Mouse (Mus musculus) embryonic facial prominence, embryonic 14.5 days (tissue): ENCODE data around the gene Mroh2a. TPM values are rescaled to one million over a fixed set of nuclear protein-coding genes. Genes with fewer than 3 reads are reported as not detected.
A peak's percentile ranks its signal among the peaks of the same experiment; 100 is the strongest.

Source experiments
- ATAC-seq: fragments of 200-750 bp; cut with Nextera tagmentation; 2 replicates; pipeline ENCODE4 v1.8.0; 2017; ENCODE audit warnings: low read depth, moderate number of reproducible peaks, moderate TSS enrichment
- DNase-seq: peaks from one replicate; pipeline ENCODE4 v3.0.0-alpha.2; 2015; ENCODE audit warnings: low spot score
- H3K27ac ChIP-seq: fragments of 300-500 bp; sonication (generic); replicated peaks from 2 replicates; pipeline ENCODE4 v1.5.1; 2014; ENCODE audit warnings: low read depth, mild to moderate bottlenecking, low read length, moderate library complexity
- H3K27me3 ChIP-seq: fragments of 300-500 bp; sonication (generic); replicated peaks from 2 replicates; pipeline ENCODE4 v1.6.1; 2014; ENCODE audit warnings: low read length; ENCODE audit not compliant: control insufficient read depth, insufficient read depth
- H3K36me3 ChIP-seq: fragments of 300-500 bp; sonication (generic); 2 replicates; pipeline ENCODE4 v1.6.1; 2014; ENCODE audit warnings: low read length, mixed read lengths; ENCODE audit not compliant: control insufficient read depth, insufficient read depth
- H3K4me1 ChIP-seq: fragments of 300-500 bp; sonication (generic); 2 replicates; pipeline ENCODE4 v1.6.1; 2014; ENCODE audit warnings: antibody characterized with exemption, low read length; ENCODE audit not compliant: control insufficient read depth, insufficient read depth
- H3K4me2 ChIP-seq: fragments of 300-500 bp; sonication (generic); 2 replicates; pipeline ENCODE4 v1.6.1; 2014; ENCODE audit warnings: low read depth, mild to moderate bottlenecking, low read length, moderate library complexity, mixed read lengths
- H3K4me3 ChIP-seq: fragments of 300-500 bp; sonication (generic); 2 replicates; pipeline ENCODE4 v1.5.1; 2014; ENCODE audit warnings: low read depth, mild to moderate bottlenecking, low read length
- H3K9ac ChIP-seq: fragments of 300-500 bp; sonication (generic); 2 replicates; pipeline ENCODE4 v1.6.1; 2014; ENCODE audit warnings: low read depth, mild to moderate bottlenecking, low read length, moderate library complexity, mixed read lengths
- H3K9me3 ChIP-seq: fragments of 300-500 bp; sonication (generic); 2 replicates; pipeline ENCODE4 v1.6.1; 2016; ENCODE audit warnings: low read length; ENCODE audit not compliant: control insufficient read depth
- WGBS: fragments of 180-500 bp; shearing (Covaris S2); extraction: QIAGEN DNeasy Blood & Tissue Kit; methylation state at CpG from one replicate; pipeline ENCODE4 v1.1.7; 2014; 5-methylcytosine and 5-hydroxymethylcytosine counted together
- polyA plus RNA-seq: library from polyadenylated mRNA; unstranded; fragments of >200 nt; fragmentation: Nextera tagmentation; extraction: Ambion mirVana; gene quantifications from 2 replicates; pipeline ENCODE4 v1.2.1, GENCODE M21; 2014

Gene Mroh2a
- polyA plus RNA-seq, 1 experiment from 2014 or later: 1.7 TPM

GRCm38 (mm10) chr1:88235046-88235893 lies 8.5 kb downstream of the Mroh2a start:
- H3K4me2 ChIP-seq: no peak overlapping the region
- peaks cover 95% of the 10 kb centered on the region for H3K9me3 ChIP-seq
- H3K27ac ChIP-seq: no peak overlapping the region
- DNase-seq (no peak), ATAC-seq (no peak)
- 64% methylated on average over 11 of the region's 11 CpGs for WGBS
- H3K4me1 ChIP-seq: no peaks in the 10 kb centered on the region
- no peaks in the 10 kb centered on the region for H3K36me3 ChIP-seq
- no peak overlapping the region for H3K9ac ChIP-seq
- H3K4me3 ChIP-seq: no peak overlapping the region
- H3K27me3 ChIP-seq: no peaks in the 10 kb centered on the region

GRCm38 (mm10) chr1:88235894-88236415 lies 9.2 kb downstream of the Mroh2a start:
- Histone ChIP-seq H3K27me3 (no peaks in the 10 kb centered on the region), H3K36me3 (no peaks in the 10 kb centered on the region), H3K4me1 (no peaks in the 10 kb centered on the region), H3K27ac (no peak overlapping the region), H3K4me3 (no peak overlapping the region), H3K9ac (no peak overlapping the region), H3K4me2 (no peak overlapping the region), H3K9me3 (peaks cover 95% of the 10 kb centered on the region)
- DNase-seq (no peak), ATAC-seq (no peak)
- 63% methylated on average over 4 of the region's 4 CpGs for WGBS

- Histone ChIP-seq H3K27me3 (no peaks in the 10 kb centered on the region), H3K9me3 (peaks cover 95% of the 10 kb centered on the region), H3K4me1 (no peaks in the 10 kb centered on the region), H3K36me3 (no peaks in the 10 kb centered on the region), H3K4me3 (no peak overlapping the region), H3K27ac (no peak overlapping the region), H3K4me2 (no peak overlapping the region), H3K9ac (no peak overlapping the region)
- 77% methylated on average over 5 of the region's 5 CpGs for WGBS
- ATAC-seq: no peak
- DNase-seq: no peak
These were observed 10.5 kb downstream of the Mroh2a start for GRCm38 (mm10) chr1:88237311-88237710.

- Histone ChIP-seq H3K36me3 (no peaks in the 10 kb centered on the region), H3K4me2 (no peak overlapping the region), H3K27ac (no peak overlapping the region), H3K27me3 (no peaks in the 10 kb centered on the region), H3K9ac (no peak overlapping the region), H3K9me3 (peaks cover 93% of the 10 kb centered on the region), H3K4me3 (no peak overlapping the region), H3K4me1 (no peaks in the 10 kb centered on the region)
- DNase-seq (no peak), ATAC-seq (no peak)
- WGBS: 75% methylated on average over 6 of the region's 6 CpGs
These were observed 12.0 kb downstream of the Mroh2a start for GRCm38 (mm10) chr1:88238771-88239170.

GRCm38 (mm10) chr1:88240072-88240471 lies 13.3 kb downstream of the Mroh2a start:
- no peaks in the 10 kb centered on the region for H3K36me3 ChIP-seq
- no peaks in the 10 kb centered on the region for H3K4me1 ChIP-seq
- no peak for ATAC-seq
- no peak overlapping the region for H3K27ac ChIP-seq
- H3K9ac ChIP-seq: no peak overlapping the region
- H3K27me3 ChIP-seq: no peaks in the 10 kb centered on the region
- H3K9me3 ChIP-seq: peaks cover 94% of the 10 kb centered on the region
- 72% methylated on average over 5 of the region's 5 CpGs for WGBS
- DNase-seq: no peak
- no peak overlapping the region for H3K4me2 ChIP-seq
- H3K4me3 ChIP-seq: no peak overlapping the region

- Histone ChIP-seq H3K9ac (no peak overlapping the region), H3K27me3 (no peaks in the 10 kb centered on the region), H3K9me3 (peaks cover 94% of the 10 kb centered on the region), H3K4me2 (no peak overlapping the region), H3K4me3 (no peak overlapping the region), H3K4me1 (no peaks in the 10 kb centered on the region), H3K27ac (no peak overlapping the region), H3K36me3 (no peaks in the 10 kb centered on the region)
- ATAC-seq: peak; percentile 4; the same call in 1 of the 2 replicates
- WGBS: 68% methylated on average over 4 of the region's 4 CpGs
- no peak for DNase-seq
These were observed 13.8 kb downstream of the Mroh2a start for GRCm38 (mm10) chr1:88240579-88240978.

GRCm38 (mm10) chr1:88243861-88244260 lies 17.1 kb downstream of the Mroh2a start:
- H3K4me2 ChIP-seq: no peak overlapping the region
- WGBS: 61% methylated on average over 5 of the region's 5 CpGs
- H3K4me3 ChIP-seq: no peak overlapping the region
- no peak for ATAC-seq
- H3K27me3 ChIP-seq: no peaks in the 10 kb centered on the region
- DNase-seq: no peak
- no peak overlapping the region for H3K27ac ChIP-seq
- H3K4me1 ChIP-seq: no peaks in the 10 kb centered on the region
- no peaks in the 10 kb centered on the region for H3K36me3 ChIP-seq
- H3K9ac ChIP-seq: no peak overlapping the region
- peaks cover 94% of the 10 kb centered on the region for H3K9me3 ChIP-seq

- DNase-seq (no peak), ATAC-seq (no peak)
- H3K4me3 ChIP-seq: no peak overlapping the region
- H3K4me2 ChIP-seq: no peak overlapping the region
- H3K27me3 ChIP-seq: no peaks in the 10 kb centered on the region
- H3K4me1 ChIP-seq: no peaks in the 10 kb centered on the region
- no peaks in the 10 kb centered on the region for H3K36me3 ChIP-seq
- H3K9ac ChIP-seq: no peak overlapping the region
- WGBS: 74% methylated on average over 6 of the region's 6 CpGs
- H3K9me3 ChIP-seq: peaks cover 94% of the 10 kb centered on the region
- H3K27ac ChIP-seq: no peak overlapping the region
These were observed 19.1 kb downstream of the Mroh2a start for GRCm38 (mm10) chr1:88245881-88246280.

GRCm38 (mm10) chr1:88246386-88246785 lies 19.6 kb downstream of the Mroh2a start:
- Histone ChIP-seq H3K36me3 (no peaks in the 10 kb centered on the region), H3K27me3 (no peaks in the 10 kb centered on the region), H3K9ac (no peak overlapping the region), H3K4me2 (no peak overlapping the region), H3K4me1 (no peaks in the 10 kb centered on the region), H3K4me3 (no peak overlapping the region), H3K27ac (no peak overlapping the region), H3K9me3 (peaks cover 93% of the 10 kb centered on the region)
- DNase-seq: no peak
- 48% methylated on average over 6 of the region's 6 CpGs for WGBS
- ATAC-seq: no peak
